ENCODE assay signal across 14 mouse cellular contexts in the genomic region with DNA sequence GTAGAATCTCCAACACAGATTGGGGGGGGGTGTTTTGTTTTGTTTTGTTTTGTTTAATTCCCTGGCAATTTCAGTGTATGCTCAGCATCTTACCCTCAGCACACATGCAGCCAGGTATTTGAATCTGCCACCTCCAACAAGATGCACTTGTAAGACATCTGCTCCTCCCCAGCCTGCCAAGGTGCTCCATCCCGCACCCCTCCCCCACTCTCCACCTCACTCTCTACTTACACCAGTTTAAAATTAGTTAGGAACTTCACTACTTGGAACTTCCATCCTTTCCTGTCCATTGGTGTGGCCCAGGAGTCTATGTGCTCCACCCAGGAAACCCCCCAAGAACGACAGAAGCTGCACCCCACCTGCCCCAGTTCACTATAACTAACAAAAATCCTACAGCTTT. TPM values are rescaled to one million over a fixed set of nuclear protein-coding genes. Genes with fewer than 3 reads are reported as not detected.
A peak's percentile ranks its signal among the peaks of the same experiment; 100 is the strongest.
DNase-seq lines count a peak whose midpoint lies in the region; ATAC-seq and TF ChIP-seq lines count a peak whose summit lies in the region.
"Had no signal": no experiment of that assay in that cellular context is flagged by ENCODE, and none has a peak within 500 bp of the region (broad histone marks: within the 10 kb centered on the region; RNA-seq: fewer than 3 reads in every experiment).

No protein-coding gene starts in this region.

- H3K9me3 ChIP-seq in intestine, embryonic 15.5 days: no peaks in the 10 kb centered on the region
- no peaks in the 10 kb centered on the region for H3K9me3 ChIP-seq in intestine, embryonic 16.5 days (ENCODE audit: control insufficient read depth, low read length)
- no peaks in the 10 kb centered on the region for H3K9me3 ChIP-seq in liver, embryonic 11.5 days (ENCODE audit: control insufficient read depth, low read length)
- H3K9me3 ChIP-seq: lung, embryonic 15.5 days; midbrain, embryonic 15.5 days had no signal

- no peak overlapping the region for H3K4me3 ChIP-seq in intestine, embryonic 15.5 days (replicated peaks)
- H3K4me3 ChIP-seq in intestine, embryonic 16.5 days (ENCODE audit: low read length): no peak overlapping the region
- H3K4me3 ChIP-seq in cerebellum, adult 2 months (replicated peaks; ENCODE audit: insufficient read depth, low read depth, low read length): no peak overlapping the region
- H3K4me3 ChIP-seq in liver, embryonic 11.5 days (ENCODE audit: low read depth, low read length): no peak overlapping the region
- no peak overlapping the region for H3K4me3 ChIP-seq in myocyte
- H3K4me3 ChIP-seq: lung, embryonic 15.5 days; midbrain, embryonic 15.5 days had no signal

- H3K4me2 ChIP-seq in intestine, embryonic 15.5 days (replicated peaks): no peak overlapping the region
- no peak overlapping the region for H3K4me2 ChIP-seq in intestine, embryonic 16.5 days (ENCODE audit: low read depth, low read length)
- no peak overlapping the region for H3K4me2 ChIP-seq in liver, embryonic 11.5 days
- peak overlapping the region; percentile 40 for H3K4me2 ChIP-seq in myocyte (ENCODE audit: low read depth)
- H3K4me2 ChIP-seq: lung, embryonic 15.5 days; midbrain, embryonic 15.5 days had no signal

- TF ChIP-seq POLR2A in cerebellum, adult 2 months (IDR thresholded peaks at IDR 0.05; ENCODE audit: borderline replicate concordance, insufficient read depth, low read length): no peak
- TF ChIP-seq POLR2A in myocyte (IDR thresholded peaks at IDR 0.05; ENCODE audit: insufficient read length, low read depth): no peak

- H3K36me3 ChIP-seq in intestine, embryonic 15.5 days: no peaks in the 10 kb centered on the region
- no peaks in the 10 kb centered on the region for H3K36me3 ChIP-seq in intestine, embryonic 16.5 days (ENCODE audit: control insufficient read depth, insufficient read depth, low read length)
- no peaks in the 10 kb centered on the region for H3K36me3 ChIP-seq in liver, embryonic 11.5 days (ENCODE audit: control insufficient read depth, insufficient read depth, low read length)
- no peaks in the 10 kb centered on the region for H3K36me3 ChIP-seq in myocyte (ENCODE audit: control insufficient read depth, insufficient read depth)
- H3K36me3 ChIP-seq: lung, embryonic 15.5 days; midbrain, embryonic 15.5 days had no signal

- no peaks in the 10 kb centered on the region for H3K79me2 ChIP-seq in myocyte (ENCODE audit: control insufficient read depth, insufficient read depth)

- H3K9ac ChIP-seq in intestine, embryonic 15.5 days: no peak overlapping the region
- H3K9ac ChIP-seq in intestine, embryonic 16.5 days (ENCODE audit: low read depth, low read length): no peak overlapping the region
- no peak overlapping the region for H3K9ac ChIP-seq in liver, embryonic 11.5 days (ENCODE audit: low read depth, low read length)
- H3K9ac ChIP-seq: forebrain, postnatal 0 days; lung, embryonic 15.5 days; midbrain, embryonic 15.5 days had no signal

- WGBS in intestine, embryonic 15.5 days: 69% methylated on average over 2 of the region's 2 CpGs
- 69% methylated on average over 2 of the region's 2 CpGs for WGBS in intestine, embryonic 16.5 days
- WGBS in cerebellum, adult 2 months: 36% methylated on average over 2 of the region's 2 CpGs
- WGBS in liver, embryonic 11.5 days: 64% methylated on average over 2 of the region's 2 CpGs

- DNase-seq in cerebellum, adult 2 months: peak; percentile 42 to 52
- DNase-seq in liver, embryonic 11.5 days (ENCODE audit: low spot score): no peak
- no peak for DNase-seq in ovary, adult 18-20 months (ENCODE audit: low spot score)
- DNase-seq in lung, postnatal 4 days: no peak
- DNase-seq: forebrain, postnatal 0 days; kidney, postnatal 10 days; thymus, postnatal 36 days had no signal

- peak; percentile 12; the same call in 1 of the 2 replicates for ATAC-seq in intestine, embryonic 15.5 days
- ATAC-seq in intestine, embryonic 16.5 days: no peak
- no peak for ATAC-seq in liver, embryonic 11.5 days (replicated peaks; ENCODE audit: low FRiP score)
- ATAC-seq: intestine, postnatal 0 days had no signal

- no peak overlapping the region for H3K27ac ChIP-seq in intestine, embryonic 15.5 days
- no peak overlapping the region for H3K27ac ChIP-seq in intestine, embryonic 16.5 days (ENCODE audit: low read length)
- 0 out of 2 replicates have a peak overlapping the region, but pooled peaks have one; percentile 35 for H3K27ac ChIP-seq in cerebellum, adult 2 months (ENCODE audit: insufficient read depth, low read length)
- peak overlapping the region; percentile 2; the same call in 1 of the 2 replicates for H3K27ac ChIP-seq in liver, embryonic 11.5 days (ENCODE audit: low read depth, low read length)
- H3K27ac ChIP-seq: lung, embryonic 15.5 days; midbrain, embryonic 15.5 days; stomach, postnatal 0 days had no signal

- H3K4me1 ChIP-seq in intestine, embryonic 15.5 days (replicated peaks): no peaks in the 10 kb centered on the region
- no peaks in the 10 kb centered on the region for H3K4me1 ChIP-seq in intestine, embryonic 16.5 days (ENCODE audit: control insufficient read depth, insufficient read depth, low read length)
- H3K4me1 ChIP-seq in cerebellum, adult 2 months (ENCODE audit: control insufficient read depth, insufficient read depth, low read length): peaks cover 7% of the 10 kb centered on the region; the same call in 1 of the 2 replicates
- H3K4me1 ChIP-seq in liver, embryonic 11.5 days (replicated peaks; ENCODE audit: control insufficient read depth, insufficient read depth, low read length): no peaks in the 10 kb centered on the region
- H3K4me1 ChIP-seq: lung, embryonic 15.5 days; midbrain, embryonic 15.5 days had no signal

- no peak overlapping the region for H3ac ChIP-seq in myocyte (ENCODE audit: control insufficient read depth, insufficient read length)

- no peak for TF ChIP-seq CTCF in cerebellum, adult 2 months (IDR thresholded peaks at IDR 0.05; ENCODE audit: borderline replicate concordance, insufficient read depth, low read depth, low read length)

- no peaks in the 10 kb centered on the region for H3K27me3 ChIP-seq in intestine, embryonic 15.5 days (replicated peaks)
- no peaks in the 10 kb centered on the region for H3K27me3 ChIP-seq in intestine, embryonic 16.5 days (replicated peaks; ENCODE audit: control insufficient read depth, insufficient read depth, low read length)
- H3K27me3 ChIP-seq in cerebellum, adult 2 months (ENCODE audit: control insufficient read depth, insufficient read depth, low read length): no peaks in the 10 kb centered on the region
- no peaks in the 10 kb centered on the region for H3K27me3 ChIP-seq in liver, embryonic 11.5 days (replicated peaks; ENCODE audit: control insufficient read depth, insufficient read depth, low read length)
- no peaks in the 10 kb centered on the region for H3K27me3 ChIP-seq in myocyte (ENCODE audit: control insufficient read depth, insufficient read depth, insufficient read length)
- H3K27me3 ChIP-seq: lung, embryonic 15.5 days; midbrain, embryonic 15.5 days had no signal

TF ChIP-seq in myocyte, 11 proteins besides CTCF, POLR2A, EP300 and RAD21:
- no peak for TF ChIP-seq MAX (IDR thresholded peaks at IDR 0.05; ENCODE audit: low read depth)
- TF ChIP-seq TCF12 (IDR thresholded peaks at IDR 0.05; ENCODE audit: insufficient read depth, poor library complexity, severe bottlenecking): no peak
- TF ChIP-seq MYOD1 (IDR thresholded peaks at IDR 0.05; ENCODE audit: control insufficient read depth in 1 of 3, insufficient read length in 2 of 3, low read depth in 2 of 3): no peak
- TF ChIP-seq REST (IDR thresholded peaks at IDR 0.05; ENCODE audit: insufficient read depth, insufficient read length): no peak
- no peak for TF ChIP-seq TCF3 (IDR thresholded peaks at IDR 0.05; ENCODE audit: insufficient read length, low read depth)
- no peak for TF ChIP-seq SRF (IDR thresholded peaks at IDR 0.05; ENCODE audit: control insufficient read depth, insufficient read length, low read depth)
- no peak for TF ChIP-seq CEBPB (IDR thresholded peaks at IDR 0.05; ENCODE audit: insufficient read depth, poor library complexity, severe bottlenecking)
- no peak for TF ChIP-seq USF1 (IDR thresholded peaks at IDR 0.05; ENCODE audit: low read depth)

RNA-seq across cellular contexts. Expression of a gene that starts 50.2 kb away (rescaled TPM):
- 0.14 and 0.19 TPM in 2 replicates for polyA plus RNA-seq in intestine, embryonic 15.5 days (2015; fragmentation: Nextera tagmentation; extraction: Ambion mirVana)
- 0.07 and 0.17 TPM in 2 replicates for polyA plus RNA-seq in intestine, embryonic 16.5 days (2015; fragmentation: Nextera tagmentation; extraction: Ambion mirVana)
- polyA plus RNA-seq in cerebellum, adult 2 months (2012; rRNA removed): 0.36 and 0.38 TPM in 2 replicates
- polyA plus RNA-seq in liver, embryonic 11.5 days (2014; fragmentation: Nextera tagmentation; extraction: Ambion mirVana): 0.29 and 0.81 TPM in 2 replicates
- polyA plus RNA-seq in myocyte (2012; fragmentation: generic; extraction: Trizol): 0.14 TPM

Comparison
In these comparisons a context has a peak if more than half of its experiments do, and no peak if none do; other contexts are left out.
1. H3K27ac ChIP-seq: peak in cerebellum, adult 2 months (single experiment) and liver, embryonic 11.5 days (single experiment); none in intestine, embryonic 15.5 days (single experiment) and intestine, embryonic 16.5 days (single experiment).
2. DNase-seq: peak in cerebellum, adult 2 months (2 of 2); none in liver, embryonic 11.5 days (single experiment), ovary, adult 18-20 months (single experiment) and lung, postnatal 4 days (0 of 2).